ENCODE assay signal across 15 mouse cellular contexts in genomic region chr10:92934506-92934905, GRCm38 (mm10).
DNase-seq lines count a peak whose midpoint lies in the region; ATAC-seq lines count a peak whose summit lies in the region.
"Had no signal": no experiment of that assay in that cellular context is flagged by ENCODE, and none has a peak within 500 bp of the region (broad histone marks: within the 10 kb centered on the region; RNA-seq: fewer than 3 reads in every experiment).

No protein-coding gene starts in this region.

- no peaks in the 10 kb centered on the region for H3K27me3 ChIP-seq in heart, embryonic 14.5 days (ENCODE audit: control insufficient read depth, insufficient read depth, low read length)
- H3K27me3 ChIP-seq: heart, embryonic 13.5 days; liver, embryonic 15.5 days; Patski had no signal

- H3K27ac ChIP-seq in heart, embryonic 14.5 days (replicated peaks in 1 of 2; ENCODE audit: control insufficient read depth in 1 of 2, insufficient read depth in 1 of 2, low read depth in 2 of 2, low read length in 2 of 2): no peak overlapping the region
- H3K27ac ChIP-seq: heart, embryonic 13.5 days; liver, embryonic 15.5 days had no signal

- WGBS in heart, embryonic 14.5 days: 4% methylated on average over 5 of the region's 5 CpGs

- peak; percentile 21; the same call in 1 of the 2 replicates for ATAC-seq in heart, embryonic 14.5 days (ENCODE audit: insufficient number of reproducible peaks, insufficient read depth, low FRiP score, low read depth)
- ATAC-seq in megakaryocyte-erythroid progenitor cell, adult 5-6 weeks (replicated peaks; ENCODE audit: low FRiP score, low TSS enrichment, poor library complexity, severe bottlenecking): no peak
- ATAC-seq: forebrain, postnatal 0 days; Patski had no signal

- H3K4me3 ChIP-seq in heart, embryonic 14.5 days (ENCODE audit: control insufficient read depth in 1 of 2, insufficient read depth in 1 of 2, low read depth in 1 of 2, low read length in 2 of 2): no peak overlapping the region
- H3K4me3 ChIP-seq: heart, embryonic 13.5 days; liver, embryonic 15.5 days; myocyte had no signal

- peaks cover 5 to 9% of the 10 kb centered on the region in 2 experiments for H3K4me1 ChIP-seq in heart, embryonic 14.5 days (ENCODE audit: control insufficient read depth in 2 of 2, insufficient read depth in 2 of 2, low read length in 2 of 2)
- H3K4me1 ChIP-seq: liver, embryonic 15.5 days had no signal

- no peak overlapping the region for H3K4me2 ChIP-seq in heart, embryonic 14.5 days (ENCODE audit: low read length)
- H3K4me2 ChIP-seq: heart, embryonic 13.5 days; liver, embryonic 15.5 days had no signal

- no peak for DNase-seq in heart, adult 8-10 months (ENCODE audit: low spot score)
- peak; percentile 6 for DNase-seq in ovary, adult 18-20 months (ENCODE audit: low spot score)
- no peak for DNase-seq in ovary, postnatal 10 days (ENCODE audit: low spot score)
- peak; percentile 42 to 61 for DNase-seq in adrenal gland, postnatal 36 days
- DNase-seq in layer of hippocampus, postnatal 14 days (ENCODE audit: low spot score in 2 of 2): peak; percentile 14 to 37
- no peak for DNase-seq in thymus, postnatal 0 days (ENCODE audit: low spot score)
- DNase-seq: cerebellum, adult 11-12 months; forebrain, postnatal 0 days; kidney, postnatal 25 days had no signal

- no peak overlapping the region for H3K9ac ChIP-seq in heart, embryonic 14.5 days (ENCODE audit: low read length)
- H3K9ac ChIP-seq: forebrain, postnatal 0 days; heart, embryonic 13.5 days; liver, embryonic 15.5 days had no signal

- H3K9me3 ChIP-seq in heart, embryonic 14.5 days (ENCODE audit: control insufficient read depth, low read length): no peaks in the 10 kb centered on the region
- H3K9me3 ChIP-seq: heart, embryonic 13.5 days; liver, embryonic 15.5 days had no signal

- H3K36me3 ChIP-seq in heart, embryonic 14.5 days (ENCODE audit: control insufficient read depth, insufficient read depth, low read length): no peaks in the 10 kb centered on the region
- H3K36me3 ChIP-seq: heart, embryonic 13.5 days; liver, embryonic 15.5 days had no signal

Comparison
In these comparisons a context has a peak if more than half of its experiments do, and no peak if none do; other contexts are left out.
1. DNase-seq: peak in ovary, adult 18-20 months (single experiment), adrenal gland, postnatal 36 days (2 of 2) and layer of hippocampus, postnatal 14 days (2 of 2); none in heart, adult 8-10 months (single experiment), ovary, postnatal 10 days (single experiment) and thymus, postnatal 0 days (single experiment).